Mouse (Mus musculus) urinary bladder, postnatal 25 days (tissue): ENCODE data around the gene Ctsd.

ENCODE experiments used
- DNase-seq: peaks from one replicate; pipeline ENCODE4 v3.0.0; 2022; ENCODE audit warnings: low spot score

Ctsd gene

DNA sequence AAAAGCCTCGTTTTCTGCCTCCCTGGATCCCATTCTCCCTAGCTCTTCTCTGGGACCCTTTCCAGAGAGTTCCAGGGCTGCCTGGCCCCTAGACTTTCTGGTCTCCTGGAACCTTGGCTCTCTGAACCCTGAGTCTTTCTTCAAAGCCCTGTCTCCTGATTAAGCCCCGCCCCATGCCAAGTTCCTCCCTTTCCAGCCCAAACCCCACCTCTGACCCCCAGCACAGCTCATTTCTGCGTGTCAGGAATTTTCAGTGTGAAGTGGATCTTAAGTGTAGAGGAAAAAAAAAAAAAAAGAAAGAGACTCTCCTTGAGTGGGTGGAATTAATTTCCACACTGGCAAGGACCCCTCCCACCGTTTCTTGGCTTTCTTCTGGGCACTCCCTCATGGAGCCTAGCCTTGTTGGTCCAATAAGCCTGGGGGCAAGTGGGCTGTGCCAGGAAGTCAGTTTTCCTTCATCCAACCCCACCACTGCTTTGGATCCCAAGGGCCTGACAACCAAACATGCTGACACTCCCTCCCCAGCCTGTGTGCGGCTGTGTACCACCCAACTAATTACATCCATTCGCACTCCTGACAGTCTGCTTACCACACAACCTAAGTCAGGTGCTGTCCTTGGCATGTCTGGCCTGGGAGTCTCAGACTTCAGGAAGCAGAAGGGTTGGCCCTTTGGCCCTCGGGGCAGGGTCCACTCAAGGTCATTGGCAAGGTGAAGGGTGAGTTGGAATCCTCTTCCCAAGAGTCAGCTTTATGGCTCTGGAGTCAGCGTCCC, 14.0 kb downstream of the Ctsd start, which contains the start of gene Ifitm10:
Ifitm10 (minus strand) TSS at position 113 of the 772 bp plus-strand sequence.
- no peak for DNase-seq

DNA sequence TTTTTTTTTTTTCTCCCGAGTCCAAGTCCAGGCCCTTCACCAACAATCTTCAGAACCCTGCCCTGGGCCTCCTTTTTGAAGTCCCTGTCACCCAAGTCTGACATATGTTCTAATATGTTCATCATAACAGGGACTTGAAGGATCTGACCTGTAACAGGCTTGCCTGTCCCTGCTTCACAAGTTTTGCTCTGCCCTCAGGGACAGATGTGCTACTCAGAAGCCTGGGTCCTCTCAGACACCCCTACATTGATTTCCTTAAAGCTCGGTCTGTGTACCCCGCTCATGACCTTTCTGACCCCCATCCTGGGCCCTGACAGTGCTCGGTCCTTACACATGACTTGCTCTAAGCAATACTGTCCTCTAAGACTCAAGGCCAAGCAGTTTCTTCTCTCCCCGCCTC, 14.8 kb downstream of the Ctsd start:
- no peak for DNase-seq

GRCm38 (mm10) chr7:142371768-142372661, 15.8 kb downstream of the Ctsd start:
- DNase-seq, result no peak

DNA sequence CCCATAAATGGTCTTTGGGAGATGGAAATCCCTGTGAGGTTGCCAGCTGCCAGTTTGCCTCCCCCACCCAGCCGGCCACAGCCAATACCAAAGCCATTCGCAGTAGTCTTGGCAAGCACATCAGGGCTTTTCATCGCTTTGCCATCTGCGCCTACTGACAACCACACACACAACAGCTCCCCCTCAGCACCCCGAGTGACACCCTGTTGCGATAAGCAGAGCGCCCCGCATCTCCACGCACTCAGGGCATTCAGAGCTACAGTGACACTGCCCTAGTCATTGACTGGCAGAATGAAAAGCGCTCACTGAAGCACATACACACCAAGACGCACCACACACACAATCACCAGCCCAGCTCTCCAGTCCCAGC, 16.5 kb downstream of the Ctsd start:
- DNase-seq, result no peak

DNA sequence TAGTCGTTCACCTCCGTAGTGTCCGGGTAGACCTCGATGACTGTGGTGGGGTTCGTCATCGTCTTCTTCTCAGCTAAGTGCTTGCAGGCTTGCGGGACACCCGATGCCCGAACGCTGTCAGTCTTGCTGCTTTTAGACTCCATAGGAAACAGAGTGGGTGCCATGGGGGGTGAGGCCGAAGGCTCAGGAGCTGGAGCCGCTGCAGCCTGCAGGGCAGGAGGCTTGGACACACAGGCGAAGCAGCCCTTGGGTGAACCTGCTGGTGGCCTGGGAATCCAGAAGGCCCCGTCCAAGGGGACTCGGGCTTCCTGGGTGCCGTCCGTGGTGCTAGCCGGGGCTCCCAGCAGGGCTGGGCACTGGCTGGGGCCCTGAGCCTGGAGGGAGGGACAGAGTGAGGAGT, 16.9 kb downstream of the Ctsd start:
- no peak for DNase-seq

DNA sequence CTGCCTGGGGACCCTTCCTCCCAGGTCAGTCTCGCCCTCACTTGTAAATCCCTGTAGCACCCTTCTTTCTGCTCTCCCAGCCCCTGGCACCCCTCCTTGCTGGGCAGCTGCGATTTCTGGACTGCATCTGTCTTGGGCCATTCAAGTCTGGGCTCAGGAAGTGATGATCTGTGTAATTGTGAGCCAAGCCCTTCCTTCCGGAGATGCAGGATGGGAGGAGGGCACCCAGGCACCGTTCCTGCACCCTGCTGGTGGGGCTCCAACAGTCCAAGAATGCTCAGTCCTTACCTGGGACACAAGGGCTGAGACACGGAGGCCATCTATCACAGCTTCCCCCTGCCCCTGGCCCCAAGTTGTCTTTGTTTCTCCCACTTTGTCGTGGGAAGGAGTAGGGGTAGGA, 18.0 kb downstream of the Ctsd start:
- no peak for DNase-seq

DNA sequence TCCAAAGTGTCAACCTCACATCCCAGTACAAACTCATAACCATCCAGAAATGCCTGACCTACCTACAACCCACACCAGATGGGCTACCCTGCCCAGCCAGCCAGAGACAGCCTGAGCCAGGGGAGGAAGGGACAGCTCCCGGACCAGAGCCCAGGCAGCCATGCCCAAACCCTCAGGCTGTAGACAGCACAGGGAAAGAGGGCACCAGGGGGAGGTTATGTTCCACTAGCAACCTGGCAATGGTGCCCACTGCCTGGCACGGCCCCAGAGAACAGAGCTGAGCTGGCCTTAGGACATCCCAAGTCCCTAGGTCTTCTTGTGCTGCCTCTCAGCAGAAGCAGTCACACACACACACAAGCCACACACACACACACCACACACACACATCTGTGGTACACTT, 19.0 kb downstream of the Ctsd start:
- DNase-seq, result no peak

DNA sequence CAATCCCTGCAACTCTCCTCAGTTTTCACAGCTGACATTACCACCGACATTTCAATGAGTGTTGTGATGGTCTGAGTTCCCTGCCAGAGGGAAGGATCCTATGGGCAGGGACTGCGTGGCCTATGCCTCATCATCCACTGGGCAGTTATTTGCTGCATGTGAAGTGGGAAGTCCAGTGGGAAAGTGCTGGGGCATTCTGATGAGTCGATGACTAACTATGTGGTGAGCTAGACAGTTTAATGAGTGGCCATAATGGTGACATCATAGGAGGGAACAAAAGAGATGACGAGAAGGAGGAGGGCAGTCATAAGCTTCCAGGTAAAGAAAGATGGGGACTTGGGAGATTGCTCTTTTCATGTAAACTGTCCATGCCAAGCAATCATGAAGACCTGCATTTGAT, 24.7 kb downstream of the Ctsd start:
- no peak for DNase-seq

DNA sequence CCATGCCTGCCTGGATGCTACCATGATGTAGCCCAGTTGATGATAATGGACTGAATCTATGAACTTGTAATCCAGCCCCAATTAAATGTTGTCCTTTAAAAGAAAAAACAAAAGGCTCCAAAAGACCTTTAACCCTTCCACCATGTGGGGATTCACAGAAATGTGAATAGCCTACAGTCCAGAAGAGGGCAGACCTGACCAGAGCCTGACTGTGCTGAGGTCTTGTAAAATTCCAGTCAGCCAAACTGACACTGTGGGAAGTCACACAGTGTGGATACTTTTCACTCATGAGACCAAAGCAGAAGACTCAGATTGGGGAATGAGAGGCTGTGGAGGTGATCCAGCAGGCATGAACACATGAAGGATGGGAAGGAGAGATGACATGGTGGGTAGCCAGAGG, 27.1 kb downstream of the Ctsd start:
- DNase-seq, result no peak

DNA sequence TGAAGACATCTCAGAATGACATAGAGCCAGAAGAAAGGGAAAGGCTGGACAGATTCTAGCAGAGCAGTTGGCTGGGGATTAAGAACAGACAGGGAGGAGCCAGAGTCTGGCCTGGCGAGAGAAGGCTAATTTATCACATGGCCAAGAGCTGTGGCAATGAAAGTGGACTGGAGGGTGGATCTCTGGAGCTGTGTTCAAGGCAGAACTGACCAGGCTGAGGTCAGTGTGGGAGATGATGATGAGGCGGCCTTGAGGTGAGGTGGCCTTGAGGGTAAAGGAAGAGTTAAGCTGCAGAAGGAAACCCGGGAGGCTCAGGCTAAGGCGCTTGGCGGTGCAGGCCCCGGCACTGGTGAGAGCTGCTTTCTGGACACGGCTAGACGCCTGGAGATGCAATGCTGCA, 28.7 kb downstream of the Ctsd start:
- DNase-seq, result no peak

- no peak for DNase-seq
These were observed 30.3 kb downstream of the Ctsd start for GRCm38 (mm10) chr7:142357566-142357965.

GRCm38 (mm10) chr7:142354661-142355233, 33.1 kb downstream of the Ctsd start:
- DNase-seq, result no peak

- DNase-seq, result no peak
These were observed 34.0 kb downstream of the Ctsd start for GRCm38 (mm10) chr7:142353854-142354253.

GRCm38 (mm10) chr7:142351569-142351968, 36.3 kb downstream of the Ctsd start:
- no peak for DNase-seq

- no peak for DNase-seq
These were observed 38.4 kb downstream of the Ctsd start for GRCm38 (mm10) chr7:142349308-142349961.

DNA sequence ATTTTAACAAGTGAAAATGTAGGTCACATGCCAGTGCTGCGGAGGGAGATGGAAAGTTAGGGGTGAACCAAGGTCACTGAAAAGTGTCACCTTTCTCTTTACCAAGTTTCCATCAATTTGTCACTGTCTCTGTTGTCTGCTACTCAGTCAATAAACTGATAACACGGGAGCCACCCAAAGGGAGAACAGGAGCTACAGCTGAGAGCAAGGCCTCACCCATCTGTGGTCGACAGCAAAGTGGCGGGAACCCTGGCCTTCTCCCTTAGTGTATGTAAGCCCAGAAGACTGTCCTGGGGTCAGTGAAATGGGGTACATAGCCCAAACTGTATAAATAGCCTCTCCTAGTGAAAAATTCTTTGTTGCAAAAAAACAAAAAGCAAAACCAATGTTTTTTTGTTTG, 40.3 kb downstream of the Ctsd start:
- DNase-seq, result no peak

- DNase-seq, result no peak
These were observed 45.6 kb downstream of the Ctsd start for GRCm38 (mm10) chr7:142342247-142342640.

DNA sequence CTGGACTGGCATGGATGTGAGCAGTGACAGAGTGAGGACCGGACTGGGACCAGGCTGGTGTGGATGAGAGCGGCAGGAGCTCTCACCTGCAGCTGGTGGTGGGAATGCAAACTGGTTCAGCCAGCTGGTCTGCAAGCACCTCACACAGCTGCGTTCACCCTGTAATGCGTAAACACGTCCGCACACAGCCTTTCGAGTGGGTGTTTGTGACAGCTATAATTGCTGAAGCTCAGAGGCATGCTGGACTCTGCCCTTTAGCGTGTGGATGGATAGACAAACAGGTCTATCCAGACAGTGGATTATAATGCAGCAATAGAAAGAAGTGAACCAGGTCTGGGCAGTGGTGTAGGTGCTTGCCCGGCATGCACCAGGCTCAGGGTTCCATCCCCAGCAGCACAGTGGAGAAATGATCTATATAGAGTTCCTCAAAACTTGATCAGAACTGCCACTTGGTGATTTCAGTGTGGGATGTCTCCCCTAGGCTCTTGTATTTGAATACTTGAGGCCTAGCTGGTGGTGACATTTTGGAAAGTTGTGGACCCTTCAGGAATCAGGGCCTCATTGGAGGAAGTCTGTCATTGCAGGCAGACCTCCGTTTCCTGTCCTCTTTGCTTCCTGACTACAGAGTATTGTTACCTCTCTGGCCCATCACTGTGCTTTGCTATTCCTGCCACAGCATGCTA, 46.1 kb downstream of the Ctsd start:
- DNase-seq, result no peak

GRCm38 (mm10) chr7:142340269-142340970, 47.4 kb downstream of the Ctsd start:
- no peak for DNase-seq

DNA sequence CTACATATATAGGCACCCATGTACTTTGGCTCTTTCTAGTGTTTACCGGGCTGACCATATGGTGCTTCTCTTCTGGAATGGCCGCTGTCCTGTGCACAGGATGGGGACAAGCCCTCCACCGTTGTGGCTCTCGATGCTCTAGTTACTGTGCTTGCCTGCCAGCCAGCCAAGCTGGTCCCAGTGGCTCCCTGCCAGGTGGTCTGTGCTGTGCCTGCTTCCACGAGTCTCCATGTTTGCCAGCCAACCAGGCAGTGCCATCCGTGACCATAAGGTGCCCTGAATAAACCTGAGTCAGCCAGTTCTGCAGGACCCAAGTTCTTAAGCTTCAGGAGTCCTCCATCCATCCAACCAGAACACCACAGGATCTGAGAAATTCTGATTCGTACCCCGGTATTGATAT, 52.7 kb downstream of the Ctsd start:
- no peak for DNase-seq

DNA sequence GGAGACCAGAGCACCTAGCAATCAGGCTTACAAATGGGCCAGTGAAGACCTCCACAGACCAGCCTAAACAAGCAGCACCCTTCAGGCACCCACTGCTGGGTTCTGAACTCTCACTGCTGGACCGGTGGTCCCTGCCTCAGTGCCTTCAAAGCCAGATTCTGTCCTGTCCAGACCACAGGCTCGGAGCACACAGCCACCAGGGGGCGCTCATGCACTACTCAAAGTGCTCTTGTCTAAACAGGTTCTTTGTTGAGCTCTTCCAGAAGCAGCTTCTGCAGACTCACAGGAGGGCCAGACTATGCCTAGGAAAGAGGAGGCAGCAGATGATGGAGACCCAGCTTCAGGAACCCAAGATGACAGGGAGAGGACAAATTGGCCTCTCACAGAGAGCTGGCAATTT, 53.6 kb downstream of the Ctsd start:
- DNase-seq, result peak; percentile 94
